Mouse (Mus musculus) MEL (cell line): Measurements from ENCODE around the gene Habp4. TPM values are rescaled to one million over a fixed set of nuclear protein-coding genes. Genes with fewer than 3 reads are reported as not detected.

Experiments used
- DNase-seq: peaks from one replicate; pipeline ENCODE4 v3.0.0; 2011; ENCODE audit warnings: low read depth, low spot score
- H3K27ac ChIP-seq: 2 replicates; pipeline ENCODE4 v1.5.1; 2012; ENCODE audit warnings: low read depth, mild to moderate bottlenecking, control low read depth, low read length, moderate library complexity; ENCODE audit not compliant: control insufficient read depth
- H3K27me3 ChIP-seq, 2 experiments: fragments of 150-350 bp in 1 of 2; sonication (generic) in 1 of 2; 2 replicates each; pipeline ENCODE4 v1.6.1; 2012; ENCODE audit warnings: low read length in 2 of 2, mild to moderate bottlenecking in 2 of 2, improper control_type of control experiment in 1 of 2, moderate library complexity in 1 of 2; ENCODE audit not compliant: insufficient read depth in 2 of 2, control insufficient read depth in 1 of 2
- H3K36me3 ChIP-seq, 2 experiments: 2 replicates each; pipeline ENCODE4 v1.6.1; 2012 to 2014; ENCODE audit warnings: low read length in 2 of 2, improper control_type of control experiment in 1 of 2, inconsistent platforms in 1 of 2, mild to moderate bottlenecking in 1 of 2; ENCODE audit not compliant: insufficient read depth in 2 of 2, control insufficient read depth in 1 of 2
- H3K4me1 ChIP-seq, 2 experiments: fragments of 150-350 bp in 1 of 2; sonication (generic) in 1 of 2; 2 replicates each; pipeline ENCODE4 v1.6.1; 2012; ENCODE audit warnings: low read length in 2 of 2, improper control_type of control experiment in 1 of 2, mild to moderate bottlenecking in 1 of 2; ENCODE audit not compliant: insufficient read depth in 2 of 2, control insufficient read depth in 1 of 2
- H3K4me3 ChIP-seq, 2 experiments: fragments of 150-350 bp in 1 of 2; sonication (generic) in 1 of 2; 2 replicates each; pipeline ENCODE4 v1.5.1; 2012; ENCODE audit warnings: low read depth in 2 of 2, low read length in 2 of 2, mild to moderate bottlenecking in 2 of 2, moderate library complexity in 2 of 2, control low read depth in 1 of 2, improper control_type of control experiment in 1 of 2; ENCODE audit not compliant: control insufficient read depth in 1 of 2, insufficient read depth in 1 of 2
- H3K79me2 ChIP-seq: 2 replicates; pipeline ENCODE4 v1.6.1; 2012; ENCODE audit warnings: mild to moderate bottlenecking, low read length, moderate library complexity; ENCODE audit not compliant: control insufficient read depth, poor library complexity, insufficient read depth
- H3K9ac ChIP-seq: 2 replicates; pipeline ENCODE4 v1.6.1; 2012; ENCODE audit warnings: low read depth, mild to moderate bottlenecking, control low read depth, low read length, moderate library complexity; ENCODE audit not compliant: control insufficient read depth, poor library complexity, severe bottlenecking
- H3K9me3 ChIP-seq: fragments of 150-350 bp; sonication (generic); replicated peaks from 2 replicates; pipeline ENCODE4 v1.6.1; 2012; ENCODE audit warnings: mild to moderate bottlenecking, low read length, improper control_type of control experiment, moderate library complexity; ENCODE audit not compliant: insufficient read depth
- CHD1 ChIP-seq: IDR thresholded peaks from 2 replicates; pipeline ENCODE4 v1.6.1; 2012; ENCODE audit warnings: low read depth, mild to moderate bottlenecking, inconsistent platforms, low read length, improper control_type of control experiment
- CHD2 ChIP-seq: IDR thresholded peaks from 2 replicates; pipeline ENCODE4 v1.6.1; 2011; ENCODE audit warnings: low read length, improper control_type of control experiment
- CTCF ChIP-seq, 3 experiments: IDR thresholded peaks in 2 of 3; conservative IDR thresholded peaks in 1 of 3; 2 replicates each; pipeline ENCODE4 v1.5.1; 2011 to 2012; ENCODE audit warnings: low read length in 3 of 3, low read depth in 2 of 3, mild to moderate bottlenecking in 2 of 3, improper control_type of control experiment in 1 of 3, inconsistent platforms in 1 of 3, mixed read lengths in 1 of 3, moderate library complexity in 1 of 3; ENCODE audit not compliant: control insufficient read depth in 1 of 3, insufficient read depth in 1 of 3, poor library complexity in 1 of 3, severe bottlenecking in 1 of 3
- ELF1 ChIP-seq: IDR thresholded peaks from 2 replicates; pipeline ENCODE4 v1.6.1; 2014; ENCODE audit warnings: low read depth, mild to moderate bottlenecking, inconsistent platforms, low read length, improper control_type of control experiment, moderate library complexity
- EP300 ChIP-seq, 2 experiments: IDR thresholded peaks; 2 replicates each; pipeline ENCODE4 v1.6.1; 2011; ENCODE audit warnings: improper control_type of control experiment in 2 of 2, low read length in 2 of 2, low read depth in 1 of 2, mild to moderate bottlenecking in 1 of 2
- GABPA ChIP-seq: IDR thresholded peaks from 2 replicates; pipeline ENCODE4 v1.6.1; 2012; ENCODE audit warnings: low read depth, mild to moderate bottlenecking, inconsistent platforms, low read length, improper control_type of control experiment, moderate library complexity
- HCFC1 ChIP-seq: IDR thresholded peaks from 2 replicates; pipeline ENCODE4 v1.6.1; 2012; ENCODE audit warnings: low read depth, mild to moderate bottlenecking, inconsistent platforms, low read length, improper control_type of control experiment, moderate library complexity
- KAT2A ChIP-seq: conservative IDR thresholded peaks from 2 replicates; pipeline ENCODE4 v1.6.1; 2012; ENCODE audit warnings: low read depth, low read length, improper control_type of control experiment, inconsistent platforms
- MEF2A ChIP-seq: IDR thresholded peaks from 2 replicates; pipeline ENCODE4 v1.6.1; 2014; ENCODE audit warnings: low read depth, mild to moderate bottlenecking, inconsistent platforms, low read length, improper control_type of control experiment; ENCODE audit not compliant: poor library complexity, insufficient replicate concordance, severe bottlenecking; ENCODE audit errors: extremely low read depth
- MXI1 ChIP-seq: IDR thresholded peaks from 2 replicates; pipeline ENCODE4 v1.6.1; 2011; ENCODE audit warnings: mild to moderate bottlenecking, low read depth, low read length, improper control_type of control experiment
- MYB ChIP-seq: IDR thresholded peaks from 2 replicates; pipeline ENCODE4 v1.6.1; 2011; ENCODE audit warnings: mild to moderate bottlenecking, low read depth, low read length, improper control_type of control experiment
- MYC ChIP-seq: IDR thresholded peaks from 2 replicates; pipeline ENCODE4 v1.6.1; 2011; ENCODE audit warnings: low read depth, mild to moderate bottlenecking, low read length, improper control_type of control experiment, moderate library complexity
- POLR2A ChIP-seq, 2 experiments: IDR thresholded peaks; 2 replicates each; pipeline ENCODE4 v1.6.1; 2011 to 2012; ENCODE audit warnings: low read length in 2 of 2, mild to moderate bottlenecking in 2 of 2, control low read depth in 1 of 2, improper control_type of control experiment in 1 of 2, low read depth in 1 of 2, moderate library complexity in 1 of 2; ENCODE audit not compliant: control insufficient read depth in 1 of 2, insufficient read depth in 1 of 2, poor library complexity in 1 of 2
- RCOR1 ChIP-seq: IDR thresholded peaks from 2 replicates; pipeline ENCODE4 v1.6.1; 2012; ENCODE audit warnings: low read depth, mild to moderate bottlenecking, inconsistent platforms, low read length, improper control_type of control experiment
- SIN3A ChIP-seq: IDR thresholded peaks from 2 replicates; pipeline ENCODE4 v1.6.1; 2012; ENCODE audit warnings: low read length, improper control_type of control experiment, inconsistent platforms
- TAL1 ChIP-seq: IDR thresholded peaks from 2 replicates; pipeline ENCODE4 v1.6.1; 2012; ENCODE audit warnings: mild to moderate bottlenecking, inconsistent platforms, low read length, moderate library complexity, mixed read lengths
- UBTF ChIP-seq: IDR thresholded peaks from 2 replicates; pipeline ENCODE4 v1.6.1; 2012; ENCODE audit warnings: low read depth, mild to moderate bottlenecking, inconsistent platforms, low read length, improper control_type of control experiment, moderate library complexity, borderline replicate concordance; ENCODE audit not compliant: insufficient read depth
- ZC3H11A ChIP-seq: IDR thresholded peaks from 2 replicates; pipeline ENCODE4 v1.6.1; 2012; ENCODE audit warnings: low read depth, mild to moderate bottlenecking, inconsistent platforms, low read length, improper control_type of control experiment
- ZMIZ1 ChIP-seq: IDR thresholded peaks from 2 replicates; pipeline ENCODE4 v1.6.1; 2012; ENCODE audit warnings: low read depth, mild to moderate bottlenecking, inconsistent platforms, low read length, improper control_type of control experiment, moderate library complexity
- polyA plus RNA-seq, 2 experiments: library from polyadenylated mRNA; stranded (reverse) in 1 of 2; unstranded in 1 of 2; fragments of >175 nt in 1 of 2; fragments of >200 nt in 1 of 2; gene quantifications; 2 replicates each; pipeline versions ENCODE4 v1.2.1 to v1.2.4; 2012; ENCODE audit warnings: low replicate concordance in 2 of 2, low read depth in 1 of 2; ENCODE audit not compliant: insufficient read length in 2 of 2, insufficient read depth in 1 of 2, missing spikeins in 1 of 2
- total RNA-seq: library from RNA; depleted of rRNA; stranded (reverse); fragments of 300-350 nt; gene quantifications from 2 replicates; pipeline ENCODE4 v1.2.3, GENCODE M21; 2012

The Habp4 gene
- total and polyA plus RNA-seq, 3 experiments, result 4.4 to 19.8 TPM; not detected in 1

DNA sequence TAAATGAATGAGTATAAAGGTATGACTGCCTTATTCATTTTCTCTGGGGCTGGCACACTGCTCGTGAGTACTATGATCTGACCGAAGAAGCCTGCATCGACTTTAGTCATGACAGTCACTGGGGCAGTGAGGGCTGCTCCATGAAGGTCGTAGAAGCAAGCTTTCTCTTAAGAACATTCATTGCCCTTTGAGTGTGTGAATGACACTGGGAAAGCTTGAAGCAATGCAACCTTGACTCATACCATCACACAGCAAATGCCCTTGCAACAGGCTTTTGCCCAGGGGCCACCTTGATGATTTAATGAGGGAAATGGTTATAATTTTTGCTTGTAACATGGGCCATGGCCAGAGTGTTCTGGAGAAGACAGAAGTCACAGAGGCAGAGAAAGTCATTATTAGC lies 24.9 kb downstream of the Habp4 start:
- no peaks in the 10 kb centered on the region; a peak in 1 of 4 replicates for H3K36me3 ChIP-seq
- H3K4me3 ChIP-seq, result no peak overlapping the region
- DNase-seq, result no peak

DNA sequence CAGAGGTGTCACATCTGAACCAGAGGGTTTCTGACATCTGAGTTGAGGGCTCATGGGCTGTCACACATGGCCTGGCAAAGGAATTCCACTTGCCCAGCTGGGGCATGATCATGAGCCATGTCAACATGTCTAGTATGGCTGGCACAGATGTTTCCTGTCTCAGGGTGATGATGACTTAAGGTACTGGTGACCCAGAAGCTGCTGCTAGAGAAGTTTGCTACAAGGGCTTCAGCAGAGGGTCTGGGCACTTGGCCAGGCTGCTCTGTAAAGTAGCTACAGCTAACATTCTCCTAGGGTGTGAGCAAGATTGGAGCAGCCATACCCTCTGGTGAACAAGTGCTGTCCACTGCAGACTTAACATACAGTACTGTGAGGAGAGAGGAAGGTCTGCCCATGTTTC lies 25.4 kb downstream of the Habp4 start:
- H3K27ac ChIP-seq, result no peak overlapping the region

More for the DNA sequence above, 24.9 kb downstream of the Habp4 start:
- no peaks in the 10 kb centered on the region for H3K9me3 ChIP-seq
- TF ChIP-seq CHD2, result no peak
- no peak for TF ChIP-seq GABPA
- TF ChIP-seq ZMIZ1, result no peak
- no peak for TF ChIP-seq ELF1
- TF ChIP-seq UBTF, result no peak
- no peak for TF ChIP-seq MEF2A
- no peak for TF ChIP-seq SIN3A
- TF ChIP-seq HCFC1, result no peak
- no peak for TF ChIP-seq EP300 (IDR thresholded peaks at IDR 0.05; ENCODE audit: low read depth in 1 of 2, low read length in 2 of 2)
- H3K4me1 ChIP-seq, result no peaks in the 10 kb centered on the region
- no peaks in the 10 kb centered on the region for H3K79me2 ChIP-seq
- H3K27me3 ChIP-seq, result no peaks in the 10 kb centered on the region
- H3K27ac ChIP-seq, result no peak overlapping the region
- no peak overlapping the region for H3K9ac ChIP-seq

DNA sequence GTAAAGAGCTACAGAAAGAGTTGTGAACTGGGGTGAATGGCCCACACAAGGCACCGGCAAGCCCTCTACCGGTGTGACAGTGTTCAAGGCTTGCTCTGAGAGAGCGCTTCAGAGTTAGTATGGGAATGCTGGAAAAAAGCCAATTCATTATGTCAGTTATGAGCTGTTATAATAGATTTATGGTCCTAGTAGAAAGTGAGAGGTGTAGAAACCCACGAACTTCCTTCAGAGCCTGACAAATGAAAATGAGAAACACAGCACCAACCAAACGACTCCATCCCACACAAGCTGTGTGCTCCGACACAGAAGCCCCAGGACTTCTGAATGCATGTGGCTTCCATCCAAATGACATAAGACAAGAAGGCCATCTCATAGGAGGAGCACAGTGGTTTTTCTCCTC lies 36.3 kb downstream of the Habp4 start:
- H3K9me3 ChIP-seq, result no peaks in the 10 kb centered on the region
- H3K79me2 ChIP-seq, result no peaks in the 10 kb centered on the region
- no peak overlapping the region for H3K4me3 ChIP-seq
- peaks cover 3 to 9% of the 10 kb centered on the region in 2 experiments for H3K4me1 ChIP-seq
- no peak overlapping the region for H3K27ac ChIP-seq
- no peak for DNase-seq
- TF ChIP-seq UBTF (no peak), CTCF (IDR thresholded peaks at IDR 0.05 in 2 of 3, conservative IDR thresholded peaks at IDR 0.05 in 1 of 3; ENCODE audit: control insufficient read depth in 1 of 3, insufficient read depth in 1 of 3, low read depth in 2 of 3, low read length in 3 of 3, poor library complexity in 1 of 3, severe bottlenecking in 1 of 3) (no peak)
- H3K27me3 ChIP-seq, result no peaks in the 10 kb centered on the region
- H3K36me3 ChIP-seq, result peaks cover 5 to 9% of the 10 kb centered on the region in 2 experiments
- H3K9ac ChIP-seq, result no peak overlapping the region

More for the DNA sequence above, 25.4 kb downstream of the Habp4 start:
- Histone ChIP-seq H3K4me1 (no peaks in the 10 kb centered on the region), H3K79me2 (no peaks in the 10 kb centered on the region), H3K9ac (no peak overlapping the region), H3K27me3 (no peaks in the 10 kb centered on the region), H3K36me3 (no peaks in the 10 kb centered on the region), H3K9me3 (no peaks in the 10 kb centered on the region)
- DNase-seq, result no peak
- TF ChIP-seq CHD1, result no peak
- no peak for TF ChIP-seq POLR2A (IDR thresholded peaks at IDR 0.05; ENCODE audit: control insufficient read depth in 1 of 2, insufficient read depth in 1 of 2, low read depth in 1 of 2, low read length in 2 of 2, poor library complexity in 1 of 2)
- no peak for TF ChIP-seq ZC3H11A
- no peak for TF ChIP-seq ELF1
- TF ChIP-seq MXI1, result no peak
- no peak for TF ChIP-seq RCOR1
- TF ChIP-seq CTCF (IDR thresholded peaks at IDR 0.05 in 2 of 3, conservative IDR thresholded peaks at IDR 0.05 in 1 of 3; ENCODE audit: control insufficient read depth in 1 of 3, insufficient read depth in 1 of 3, low read depth in 2 of 3, low read length in 3 of 3, poor library complexity in 1 of 3, severe bottlenecking in 1 of 3), result no peak
- no peak for TF ChIP-seq EP300 (IDR thresholded peaks at IDR 0.05; ENCODE audit: low read depth in 1 of 2, low read length in 2 of 2)
- TF ChIP-seq HCFC1, result no peak
- TF ChIP-seq TAL1, result no peak
- no peak for TF ChIP-seq MYC
- no peak for TF ChIP-seq MYB
- no peak for TF ChIP-seq GABPA
- no peak for TF ChIP-seq KAT2A
- TF ChIP-seq, all 39 proteins: peak for 0
- H3K4me3 ChIP-seq, result no peak overlapping the region
